Mouse (Mus musculus) CH12.LX (cell line): ENCODE measurements around the gene Zswim5. TPM values are rescaled to one million over a fixed set of nuclear protein-coding genes. Genes with fewer than 3 reads are reported as not detected.
A peak's percentile ranks its signal among the peaks of the same experiment; 100 is the strongest.

Source experiments
- DNase-seq: peaks from one replicate; pipeline ENCODE4 v3.0.0-alpha.2; 2013; ENCODE audit errors: extremely low read depth
- H3K27ac ChIP-seq: 2 replicates; pipeline ENCODE4 v1.5.1; 2012; ENCODE audit warnings: low read depth, mild to moderate bottlenecking, control low read depth, moderate library complexity; ENCODE audit not compliant: insufficient read depth
- H3K27me3 ChIP-seq: replicated peaks from 2 replicates; pipeline ENCODE3; 2012; ENCODE audit warnings: inconsistent platforms
- H3K36me3 ChIP-seq, 2 experiments: replicated peaks in 1 of 2; 2 replicates each; pipeline versions ENCODE3 to v1.6.1; 2012; ENCODE audit warnings: inconsistent platforms in 1 of 2, low read length in 1 of 2, mild to moderate bottlenecking in 1 of 2, mixed read lengths in 1 of 2, moderate library complexity in 1 of 2; ENCODE audit not compliant: control insufficient read depth in 1 of 2, insufficient read depth in 1 of 2
- H3K4me1 ChIP-seq, 2 experiments: 2 replicates each; pipeline ENCODE4 v1.6.1; 2012; ENCODE audit warnings: inconsistent platforms in 1 of 2, moderate library complexity in 1 of 2; ENCODE audit not compliant: insufficient read depth in 2 of 2, control insufficient read depth in 1 of 2
- H3K4me2 ChIP-seq: 2 replicates; pipeline ENCODE4 v1.6.1; 2012; ENCODE audit warnings: low read depth, mild to moderate bottlenecking, control low read depth; ENCODE audit not compliant: poor library complexity, insufficient read depth, severe bottlenecking
- H3K4me3 ChIP-seq, 3 experiments: fragments of 150-350 bp in 1 of 3; sonication (generic) in 1 of 3; replicated peaks in 1 of 3; 2 replicates each; pipeline versions ENCODE3 to v1.5.1; 2011 to 2012; ENCODE audit warnings: low read depth in 2 of 3, low read length in 2 of 3, mild to moderate bottlenecking in 2 of 3, moderate library complexity in 2 of 3, control low read depth in 1 of 3, improper control_type of control experiment in 1 of 3, inconsistent platforms in 1 of 3, mixed read lengths in 1 of 3; ENCODE audit not compliant: poor library complexity in 1 of 3
- H3K79me2 ChIP-seq: replicated peaks from 2 replicates; pipeline ENCODE4 v1.6.1; 2012; ENCODE audit warnings: mild to moderate bottlenecking, moderate library complexity; ENCODE audit not compliant: control insufficient read depth, poor library complexity, insufficient read depth, severe bottlenecking; ENCODE audit errors: extremely low read depth
- H3K9ac ChIP-seq: 2 replicates; pipeline ENCODE4 v1.6.1; 2012; ENCODE audit warnings: low read depth, mild to moderate bottlenecking, control low read depth, moderate library complexity; ENCODE audit not compliant: insufficient read depth
- H3K9me3 ChIP-seq: replicated peaks from 2 replicates; pipeline ENCODE3; 2012; ENCODE audit warnings: low read length, inconsistent platforms, mixed read lengths
- CHD2 ChIP-seq: IDR thresholded peaks from 2 replicates; pipeline ENCODE4 v1.6.1; 2011; ENCODE audit warnings: low read length, improper control_type of control experiment
- CTCF ChIP-seq, 2 experiments: IDR thresholded peaks in 1 of 2; conservative IDR thresholded peaks in 1 of 2; 2 replicates each; pipeline ENCODE4 v1.5.1; 2011 to 2012; ENCODE audit warnings: low read depth in 2 of 2, low read length in 2 of 2, improper control_type of control experiment in 1 of 2, inconsistent platforms in 1 of 2, mild to moderate bottlenecking in 1 of 2, moderate library complexity in 1 of 2
- GABPA ChIP-seq: IDR thresholded peaks from 2 replicates; pipeline ENCODE4 v1.6.1; 2012; ENCODE audit warnings: low read depth, low read length, improper control_type of control experiment, inconsistent platforms; ENCODE audit not compliant: insufficient replicate concordance
- HCFC1 ChIP-seq: IDR thresholded peaks from 2 replicates; pipeline ENCODE4 v1.6.1; 2012; ENCODE audit warnings: low read depth, mild to moderate bottlenecking, inconsistent platforms, low read length, improper control_type of control experiment
- JUN ChIP-seq: IDR thresholded peaks from 2 replicates; pipeline ENCODE4 v1.6.1; 2011; ENCODE audit warnings: low read depth, mild to moderate bottlenecking, low read length, improper control_type of control experiment, moderate library complexity; ENCODE audit not compliant: insufficient read depth
- JUND ChIP-seq: conservative IDR thresholded peaks from 2 replicates; pipeline ENCODE4 v1.6.1; 2011; ENCODE audit warnings: low read depth, low read length, improper control_type of control experiment
- MAZ ChIP-seq: IDR thresholded peaks from 2 replicates; pipeline ENCODE4 v1.6.1; 2012; ENCODE audit warnings: low read depth, mild to moderate bottlenecking, inconsistent platforms, low read length, improper control_type of control experiment, moderate library complexity
- MEF2A ChIP-seq: IDR thresholded peaks from 2 replicates; pipeline ENCODE4 v1.6.1; 2014; ENCODE audit warnings: low read depth, mild to moderate bottlenecking, inconsistent platforms, low read length, improper control_type of control experiment, borderline replicate concordance
- MXI1 ChIP-seq: IDR thresholded peaks from 2 replicates; pipeline ENCODE4 v1.6.1; 2011; ENCODE audit warnings: mild to moderate bottlenecking, low read depth, low read length, improper control_type of control experiment
- NRF1 ChIP-seq: IDR thresholded peaks from 2 replicates; pipeline ENCODE4 v1.6.1; 2014; ENCODE audit warnings: low read depth, mild to moderate bottlenecking, inconsistent platforms, low read length, improper control_type of control experiment, moderate library complexity
- PAX5 ChIP-seq: IDR thresholded peaks from 2 replicates; pipeline ENCODE4 v1.6.1; 2012; ENCODE audit warnings: low read length, inconsistent platforms, mixed read lengths
- POLR2AphosphoS2 ChIP-seq: IDR thresholded peaks from 2 replicates; pipeline ENCODE4 v1.6.1; 2011; ENCODE audit warnings: low read depth, low read length, improper control_type of control experiment
- SIN3A ChIP-seq: IDR thresholded peaks from 2 replicates; pipeline ENCODE4 v1.6.1; 2012; ENCODE audit warnings: low read length, improper control_type of control experiment, inconsistent platforms
- SMC3 ChIP-seq: IDR thresholded peaks from 2 replicates; pipeline ENCODE4 v1.6.1; 2011; ENCODE audit warnings: low read depth, low read length, improper control_type of control experiment
- TCF12 ChIP-seq: IDR thresholded peaks from 2 replicates; pipeline ENCODE4 v1.6.1; 2014; ENCODE audit warnings: low read depth, mild to moderate bottlenecking, inconsistent platforms, low read length, improper control_type of control experiment
- USF1 ChIP-seq: IDR thresholded peaks from 2 replicates; pipeline ENCODE4 v1.6.1; 2014; ENCODE audit warnings: low read depth, mild to moderate bottlenecking, inconsistent platforms, low read length, improper control_type of control experiment
- USF2 ChIP-seq: conservative IDR thresholded peaks from 2 replicates; pipeline ENCODE4 v1.6.1; 2011; ENCODE audit warnings: low read depth, low read length, improper control_type of control experiment
- ZC3H11A ChIP-seq: IDR thresholded peaks from 2 replicates; pipeline ENCODE4 v1.6.1; 2012; ENCODE audit warnings: low read depth, mild to moderate bottlenecking, inconsistent platforms, low read length, improper control_type of control experiment
- ZMIZ1 ChIP-seq: IDR thresholded peaks from 2 replicates; pipeline ENCODE4 v1.6.1; 2012; ENCODE audit warnings: low read depth, mild to moderate bottlenecking, inconsistent platforms, low read length, improper control_type of control experiment
- ZNF384 ChIP-seq: IDR thresholded peaks from 2 replicates; pipeline ENCODE4 v1.6.1; 2012; ENCODE audit warnings: low read depth, low read length, improper control_type of control experiment, inconsistent platforms
- dilution Hi-C: fragments of 300-500 bp; cut with MboI; formaldehyde crosslinking; loops from 2 replicates; pipeline ENCODE4 v1.14.3; 2020; ENCODE audit warnings: low sequenced_read_pairs; ENCODE audit not compliant: extremely low pct_unique_long_range_greater_than_20kb, extremely low pct_ligation_motif_present
- in situ Hi-C: fragments of 300-500 bp; cut with MboI; formaldehyde crosslinking; loops from 3 replicates; pipeline ENCODE4 v1.14.3; 2019; ENCODE audit warnings: low sequenced_read_pairs, low pct_ligation_motif_present, low pct_unique_long_range_greater_than_20kb, mixed read lengths
- polyA plus RNA-seq: library from polyadenylated mRNA; unstranded; fragments of >175 nt; gene quantifications from 2 replicates; pipeline ENCODE4 v1.2.1, GENCODE M21; 2012; ENCODE audit warnings: low read depth; ENCODE audit not compliant: insufficient read length
- total RNA-seq, 2 experiments: library from RNA; depleted of rRNA; stranded (reverse); fragments of 300-350 nt in 1 of 2; fragments of >200 nt in 1 of 2; gene quantifications; 2 replicates each; pipeline ENCODE4 v1.2.3; 2012 to 2014

Gene Zswim5
- total and polyA plus RNA-seq, 3 experiments: 1.1 to 1.2 (median 1.2) TPM

DNA sequence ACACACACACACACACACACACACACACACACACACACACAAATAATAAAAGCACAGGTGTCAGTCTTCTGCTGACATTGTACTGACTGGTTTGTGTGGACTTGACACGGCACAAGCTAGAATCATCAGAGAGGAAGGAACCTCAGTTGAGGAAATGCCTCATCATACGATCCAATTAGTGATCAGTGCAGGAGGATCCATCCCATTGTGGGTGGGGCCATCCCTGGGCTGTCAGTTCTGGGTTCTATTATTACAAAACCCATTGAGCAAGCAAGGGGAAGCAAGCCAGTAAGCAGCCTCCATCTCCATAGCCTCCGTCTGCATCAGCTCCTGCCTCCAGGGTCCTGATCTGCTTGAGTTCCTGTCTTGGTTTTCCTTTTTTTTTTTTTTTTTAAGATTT is 7.3 kb upstream of the Zswim5 start:
- no peak for TF ChIP-seq JUND
- no peak for TF ChIP-seq GABPA
- no peak for TF ChIP-seq JUN
- dilution Hi-C loops: no loop called here
- H3K79me2 ChIP-seq: no peaks in the 10 kb centered on the region
- no peak overlapping the region for H3K9ac ChIP-seq
- no peak overlapping the region for H3K4me2 ChIP-seq
- no peaks in the 10 kb centered on the region for H3K36me3 ChIP-seq
- H3K4me3 ChIP-seq: no peak overlapping the region
- no peak overlapping the region for H3K27ac ChIP-seq
- H3K4me1 ChIP-seq: no peaks in the 10 kb centered on the region
- H3K9me3 ChIP-seq: peaks cover 2% of the 10 kb centered on the region
- in situ Hi-C loops: no loop called here
- no peak for DNase-seq
- peaks cover 2% of the 10 kb centered on the region for H3K27me3 ChIP-seq

GRCm38 (mm10) chr4:116874595-116874994 is 2.6 kb upstream of the Zswim5 start:
- no peaks in the 10 kb centered on the region for H3K79me2 ChIP-seq
- peaks cover 16% of the 10 kb centered on the region for H3K27me3 ChIP-seq
- no peak overlapping the region for H3K4me2 ChIP-seq
- dilution Hi-C loops (no loop called here), in situ Hi-C loops (no loop called here)
- H3K4me1 ChIP-seq: peaks cover 0 to 3% of the 10 kb centered on the region in 2 experiments; a peak in 2 of 4 replicates
- no peak for DNase-seq
- H3K9ac ChIP-seq: no peak overlapping the region
- TF ChIP-seq TCF12 (no peak), CHD2 (no peak), NRF1 (no peak), USF2 (no peak), HCFC1 (no peak), MEF2A (no peak), PAX5 (no peak), MXI1 (no peak), ZC3H11A (no peak), USF1 (no peak), SIN3A (no peak), SMC3 (no peak)
- H3K9me3 ChIP-seq: peaks cover 2% of the 10 kb centered on the region
- no peaks in the 10 kb centered on the region for H3K36me3 ChIP-seq
- no peak overlapping the region for H3K4me3 ChIP-seq
- H3K27ac ChIP-seq: no peak overlapping the region

DNA sequence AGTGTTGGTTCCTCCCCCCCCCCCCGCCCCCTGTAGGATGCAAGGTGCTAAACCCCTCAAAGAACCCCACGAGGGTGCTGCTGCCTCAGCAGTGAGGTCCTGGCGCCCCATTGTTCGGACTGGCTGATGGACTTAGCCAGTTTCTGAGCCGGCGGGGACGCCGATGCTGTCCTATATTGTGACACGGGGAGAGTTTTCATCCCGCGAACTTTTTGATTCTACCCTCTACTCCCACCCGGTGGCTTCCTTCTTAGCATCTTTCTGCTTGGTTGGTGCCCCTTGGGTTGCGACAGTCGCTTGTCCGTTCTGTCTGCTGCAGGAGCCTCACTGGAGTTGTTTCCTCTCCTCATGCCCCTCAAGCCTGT is 564 bp upstream of the Zswim5 start:
- peak in 1 of 2 experiments; percentile 40; a peak in 2 of 4 replicates for TF ChIP-seq CTCF (conservative IDR thresholded peaks at IDR 0.05 in 1 of 2, IDR thresholded peaks at IDR 0.05 in 1 of 2; ENCODE audit: low read depth in 2 of 2, low read length in 2 of 2)
- TF ChIP-seq POLR2AphosphoS2: no peak
- TF ChIP-seq ZNF384: no peak
- no peak for TF ChIP-seq JUND
- no peak for TF ChIP-seq GABPA
- 0 out of 2 replicates have a peak, but pooled peaks have one; percentile 25 for TF ChIP-seq MAZ
- TF ChIP-seq MXI1: no peak
- no peak for TF ChIP-seq ZMIZ1
- no peak overlapping the region for H3K27ac ChIP-seq
- in situ Hi-C loops: no loop called here
- H3K27me3 ChIP-seq: peaks cover 19% of the 10 kb centered on the region
- no peak overlapping the region; the same call in 1 of the 2 replicates for H3K9ac ChIP-seq
- peaks cover 2% of the 10 kb centered on the region for H3K9me3 ChIP-seq
- H3K4me3 ChIP-seq: peak overlapping the region; percentile 49 to 75 (median 72)
- peak overlapping the region; percentile 60 for H3K4me2 ChIP-seq
- no peaks in the 10 kb centered on the region for H3K79me2 ChIP-seq
- H3K4me1 ChIP-seq: peaks cover 0 to 3% of the 10 kb centered on the region in 2 experiments; a peak in 2 of 4 replicates
- H3K36me3 ChIP-seq: no peaks in the 10 kb centered on the region
- dilution Hi-C loops: no loop called here
- DNase-seq: peak; percentile 33
